Mouse (Mus musculus): ENCODE data around the gene Hdac9.

The Hdac9 gene

DNA sequence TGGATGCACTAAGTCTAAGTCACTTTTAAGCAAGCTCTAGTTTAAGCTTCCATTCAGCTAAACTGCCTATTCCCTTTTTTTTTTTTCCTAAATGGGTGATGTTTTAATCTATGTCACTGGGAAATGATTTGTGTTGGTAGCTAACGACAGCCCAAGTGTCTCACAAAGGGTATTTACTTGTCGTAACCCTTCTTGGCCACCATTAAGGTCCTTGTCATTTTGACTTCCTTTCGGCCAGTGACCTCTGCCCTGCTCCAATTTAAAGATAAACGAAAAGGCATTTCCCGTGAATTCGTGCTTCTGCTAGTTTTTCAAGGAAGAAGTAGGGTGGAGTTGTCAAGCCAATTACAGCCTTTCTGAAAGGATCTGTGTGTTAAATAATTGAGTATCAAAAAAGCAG, 565.0 kb downstream of the Hdac9 start:
- DNase-seq (ENCODE audit: low spot score in 2 of 2) = no peak

DNA sequence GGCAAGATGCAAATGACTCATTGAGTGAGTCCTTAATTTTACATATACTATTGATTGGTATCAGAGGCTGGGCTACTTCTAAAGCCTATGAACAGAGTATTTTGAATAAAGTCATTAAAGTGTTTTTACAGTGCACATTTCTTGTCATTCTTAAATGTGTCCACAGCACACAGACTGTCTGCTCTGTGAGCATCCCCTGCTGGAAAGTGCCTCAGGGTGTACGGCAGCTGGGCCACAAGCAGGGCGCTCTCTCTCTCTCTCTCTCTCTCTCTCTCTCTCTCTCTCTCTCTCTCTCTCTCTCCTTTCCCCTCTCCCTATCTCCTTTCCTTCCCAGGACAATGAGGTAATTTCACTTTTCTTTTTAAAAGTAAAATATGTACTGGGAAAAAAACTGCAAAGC, 569.4 kb downstream of the Hdac9 start:
- no peak for DNase-seq (ENCODE audit: low spot score in 2 of 2)

DNA sequence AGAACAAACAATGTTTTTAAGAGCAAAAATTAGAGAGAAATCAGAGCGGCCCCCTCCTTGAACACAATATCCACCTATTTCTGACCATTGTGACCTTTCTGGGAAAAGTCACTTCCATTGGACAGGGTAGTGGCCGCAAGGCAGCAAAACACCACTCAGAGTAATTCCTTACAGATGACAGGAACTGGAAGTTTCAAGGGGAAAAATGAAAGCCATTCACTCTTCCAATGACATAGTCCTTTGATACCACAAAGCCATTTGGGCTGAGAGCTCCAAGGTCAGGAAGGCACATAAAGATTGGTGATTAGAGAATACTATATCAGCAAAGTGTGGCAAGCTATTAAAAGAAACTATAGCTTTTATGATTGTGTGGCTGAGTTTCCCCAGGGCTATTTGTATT, 574.1 kb downstream of the Hdac9 start:
- DNase-seq (ENCODE audit: low spot score in 2 of 2) = no peak

DNA sequence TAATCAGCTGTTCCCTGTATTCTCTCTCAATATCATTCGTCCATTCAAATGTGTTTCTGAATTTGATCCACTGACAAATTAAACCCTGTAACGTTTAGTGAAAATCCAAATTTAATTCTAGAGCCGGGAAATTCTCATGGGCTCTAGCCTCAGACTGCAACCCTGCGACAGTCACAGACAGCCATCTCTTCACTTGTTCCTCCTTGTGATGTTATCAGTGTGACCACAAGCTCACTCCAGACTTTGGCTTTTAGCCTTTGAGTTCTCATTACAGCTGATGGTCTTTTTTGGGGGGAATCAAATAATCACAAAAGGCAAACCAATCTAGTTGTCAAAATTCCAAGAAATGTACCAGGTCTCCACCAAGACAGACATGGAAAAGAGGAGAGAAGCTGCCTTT, 578.0 kb downstream of the Hdac9 start:
- DNase-seq (ENCODE audit: low spot score in 2 of 2) = no peak

DNA sequence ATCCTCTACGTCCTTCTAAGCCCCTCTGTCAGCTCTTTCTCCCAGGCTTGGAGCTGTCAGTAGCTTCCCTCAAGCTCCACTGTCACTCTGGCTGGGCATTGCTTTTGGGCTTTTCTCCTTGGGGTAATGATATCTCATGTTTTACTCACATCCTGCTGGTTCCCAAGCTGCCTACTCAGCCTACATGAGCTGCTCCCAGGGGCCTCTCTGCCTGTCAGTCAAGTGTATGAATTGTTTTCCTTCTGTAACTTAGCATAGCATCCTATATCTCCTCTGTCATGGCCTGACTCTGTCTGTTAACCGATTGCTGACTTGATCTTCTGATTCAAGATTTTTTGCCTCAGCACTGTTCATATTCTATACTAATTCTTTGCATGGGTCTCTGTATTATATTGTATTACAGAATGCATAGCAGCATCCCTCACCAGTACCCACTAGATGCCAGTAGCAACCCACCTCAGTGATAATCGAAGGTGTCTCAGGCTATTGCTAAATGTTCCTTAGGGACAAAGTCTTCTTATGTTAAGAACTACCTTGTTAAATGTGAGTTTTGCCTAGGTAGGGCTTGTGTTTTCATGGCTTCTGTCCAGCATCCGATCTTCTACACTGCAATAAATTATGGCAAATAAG, 582.3 kb downstream of the Hdac9 start:
- no peak for DNase-seq (ENCODE audit: low spot score in 2 of 2)

DNA sequence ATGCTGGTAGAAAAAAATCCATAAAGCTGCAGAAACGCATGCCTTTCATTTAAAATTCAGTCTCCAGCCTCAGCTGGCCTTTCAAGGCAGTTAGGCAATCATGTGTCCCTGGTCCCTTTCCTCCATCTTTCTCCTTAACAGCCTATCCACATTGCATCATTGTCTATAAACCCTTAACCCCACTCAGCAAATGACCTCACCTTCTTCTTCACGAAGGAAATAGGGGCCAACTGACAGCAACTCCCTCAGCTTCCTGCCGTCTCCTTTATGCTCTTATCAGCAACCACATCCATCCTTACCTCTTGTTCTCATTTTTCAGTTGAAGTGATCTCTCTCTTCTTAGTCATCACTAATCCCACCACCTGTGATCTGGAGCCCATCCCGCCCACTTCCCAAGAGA, 584.0 kb downstream of the Hdac9 start:
- no peak for DNase-seq (ENCODE audit: low spot score in 2 of 2)

DNA sequence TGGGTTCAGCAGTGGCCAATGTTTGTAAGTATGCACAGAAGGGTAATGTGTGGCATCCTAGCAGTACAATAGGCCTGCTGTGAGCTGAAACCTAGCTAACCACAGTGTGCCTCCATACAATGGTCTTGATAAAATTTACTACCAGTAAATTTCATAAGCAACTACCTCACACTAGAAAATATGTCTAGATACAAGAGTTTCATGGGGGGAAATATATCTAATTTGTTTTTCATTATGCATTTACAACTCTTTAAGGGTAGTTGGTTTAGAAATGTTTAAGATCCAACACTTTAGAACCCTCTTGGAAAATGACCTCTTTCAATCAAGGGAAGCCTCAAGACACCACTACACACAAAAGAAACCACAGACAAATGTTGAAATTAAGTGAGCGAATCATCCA, 589.8 kb downstream of the Hdac9 start:
- no peak for DNase-seq (ENCODE audit: low spot score in 2 of 2)

DNA sequence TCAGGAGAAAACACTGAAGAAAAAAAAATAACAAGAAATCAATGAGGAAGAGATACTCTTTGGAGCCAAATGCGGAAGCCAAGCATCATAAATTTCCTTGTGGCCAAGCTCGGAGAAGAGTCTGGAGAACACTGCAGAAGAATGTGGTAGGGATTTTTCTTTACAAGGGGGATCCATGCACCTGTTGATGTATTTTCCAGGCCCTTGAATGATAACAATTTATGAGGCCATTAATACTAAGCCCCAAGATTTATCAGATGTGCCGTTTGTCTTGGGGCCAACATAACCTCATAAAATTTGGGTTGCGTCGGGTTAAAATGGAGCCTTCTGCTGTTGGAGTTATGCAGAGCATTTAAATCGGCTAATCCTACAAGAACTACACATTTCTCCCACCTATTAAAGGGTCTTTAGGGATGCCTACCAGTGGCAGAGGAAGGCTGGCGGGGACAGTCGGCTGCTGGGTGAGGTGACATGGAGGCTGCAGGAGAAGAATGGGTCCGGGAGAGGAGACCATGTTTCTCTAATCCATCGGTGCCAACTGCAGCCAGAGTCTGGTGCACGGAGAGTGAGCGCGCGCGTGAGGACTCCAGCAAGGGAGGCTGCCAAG, 604.7 kb downstream of the Hdac9 start:
- DNase-seq (ENCODE audit: low spot score in 2 of 2) = no peak

DNA sequence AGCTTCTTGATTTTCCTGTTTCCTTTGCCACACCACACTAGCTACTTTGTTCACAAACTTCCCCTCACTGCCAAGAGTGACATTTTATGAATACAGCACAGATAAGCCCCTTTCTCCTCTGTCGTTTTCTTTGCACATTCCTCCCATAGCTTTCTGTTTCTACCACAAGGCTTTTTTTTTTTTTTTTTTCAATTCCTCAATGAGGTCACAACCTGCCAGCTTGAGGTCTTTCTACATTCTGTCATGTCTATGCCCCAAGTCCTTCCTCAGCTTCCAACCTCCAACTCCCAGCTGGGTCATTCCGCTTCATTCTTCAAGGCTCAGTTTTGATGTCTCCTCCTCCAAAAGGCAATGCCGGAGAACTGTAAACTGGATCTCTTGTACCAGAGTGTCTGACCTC, 611.4 kb downstream of the Hdac9 start:
- no peak for DNase-seq (ENCODE audit: low spot score in 2 of 2)

DNA sequence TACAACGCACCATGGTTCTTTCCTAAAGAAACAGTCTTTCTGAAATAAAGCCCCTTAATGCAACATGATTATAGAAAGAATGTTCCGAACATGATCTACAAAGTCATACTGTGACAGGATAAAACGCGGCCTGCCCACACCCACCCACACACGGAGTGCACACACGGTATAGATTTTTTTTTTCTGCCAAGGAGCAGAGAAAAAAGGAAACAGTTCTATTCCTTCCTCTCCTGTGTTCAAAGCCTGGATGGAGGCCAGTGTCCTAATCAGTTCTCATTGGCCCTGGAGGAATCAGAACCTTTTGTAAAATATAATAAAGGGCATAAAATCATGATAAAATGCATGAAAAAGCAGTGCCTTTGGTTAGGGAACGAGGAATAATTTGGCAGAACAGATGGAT, 624.5 kb downstream of the Hdac9 start:
- no peak for DNase-seq (ENCODE audit: low spot score in 2 of 2)

DNA sequence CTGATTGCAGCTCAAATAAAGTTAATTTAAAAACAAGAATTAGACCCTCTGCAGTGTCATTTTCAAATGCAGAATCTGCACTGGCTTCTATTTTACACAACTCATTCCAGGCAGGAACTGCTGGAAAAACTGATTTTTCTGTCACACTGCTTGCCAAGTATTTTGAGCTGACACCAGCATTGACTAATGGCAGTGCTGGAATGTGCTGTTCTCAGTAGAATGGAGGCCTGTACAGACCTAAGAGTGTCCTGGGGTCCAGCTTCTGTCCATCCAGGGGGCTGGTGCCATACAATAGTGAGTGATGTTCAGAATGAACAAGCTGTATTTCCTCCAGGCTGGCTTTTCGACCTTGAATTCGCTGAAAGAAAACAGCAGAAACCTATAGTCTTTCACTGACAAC, 629.7 kb downstream of the Hdac9 start:
- no peak for DNase-seq (ENCODE audit: low spot score in 2 of 2)

DNA sequence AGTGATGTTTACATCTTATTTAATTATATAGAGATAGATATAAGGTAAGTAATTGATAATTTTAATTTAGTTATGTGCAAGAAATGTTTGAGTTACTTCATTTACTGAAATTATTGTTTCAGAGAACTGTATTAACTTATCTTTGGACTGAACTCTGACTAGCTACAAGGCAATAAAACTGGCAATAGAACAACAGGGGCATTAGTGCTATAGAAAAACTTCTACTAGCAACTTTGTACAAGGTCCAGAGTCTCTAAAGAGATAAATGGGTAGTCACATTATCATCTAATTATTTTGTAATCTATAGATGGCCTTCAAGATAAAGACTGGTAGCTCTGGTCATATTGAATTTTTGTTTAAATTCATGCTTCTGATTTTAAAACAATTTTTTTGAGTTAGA, 632.0 kb downstream of the Hdac9 start:
- DNase-seq (ENCODE audit: low spot score in 2 of 2) = no peak

DNA sequence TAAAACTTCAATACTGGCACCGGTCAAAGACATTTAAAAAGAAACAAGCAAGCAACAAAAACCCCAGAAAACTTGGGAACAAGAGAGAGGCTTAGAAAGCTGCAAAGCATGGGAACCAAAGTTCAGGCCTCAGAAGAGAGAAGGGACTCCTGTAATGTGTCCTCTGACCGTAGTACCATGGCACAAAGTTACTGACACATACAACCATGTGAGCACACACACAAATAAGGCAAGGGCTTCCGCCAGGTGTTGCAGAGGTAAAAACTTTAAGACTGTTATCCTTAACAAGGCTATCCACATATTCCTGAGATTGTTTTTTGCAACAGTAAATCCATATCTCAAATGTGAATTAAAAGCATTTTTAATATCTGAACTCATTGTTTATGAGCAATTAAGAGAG, 632.5 kb downstream of the Hdac9 start:
- no peak for DNase-seq (ENCODE audit: low spot score in 2 of 2)

DNA sequence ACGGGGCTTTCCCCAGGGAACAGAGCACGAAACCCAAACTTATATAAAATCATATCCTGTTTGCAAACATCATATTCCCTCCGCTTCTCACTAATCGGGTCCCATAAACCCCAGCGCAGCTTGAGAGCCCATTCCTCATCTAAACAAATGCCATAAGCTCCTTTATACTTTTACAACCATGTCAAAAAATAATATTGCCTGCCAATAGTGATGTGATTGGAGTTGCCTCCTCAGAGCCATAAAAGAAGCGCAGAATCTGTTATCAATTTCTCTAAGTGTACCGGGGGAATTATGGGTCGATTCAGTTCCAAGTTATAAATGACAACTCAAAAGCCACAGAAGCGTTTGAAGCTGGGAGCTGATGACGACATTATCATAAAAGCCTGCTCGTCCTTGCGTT, 638.1 kb downstream of the Hdac9 start:
- no peak for DNase-seq (ENCODE audit: low spot score in 2 of 2)

DNA sequence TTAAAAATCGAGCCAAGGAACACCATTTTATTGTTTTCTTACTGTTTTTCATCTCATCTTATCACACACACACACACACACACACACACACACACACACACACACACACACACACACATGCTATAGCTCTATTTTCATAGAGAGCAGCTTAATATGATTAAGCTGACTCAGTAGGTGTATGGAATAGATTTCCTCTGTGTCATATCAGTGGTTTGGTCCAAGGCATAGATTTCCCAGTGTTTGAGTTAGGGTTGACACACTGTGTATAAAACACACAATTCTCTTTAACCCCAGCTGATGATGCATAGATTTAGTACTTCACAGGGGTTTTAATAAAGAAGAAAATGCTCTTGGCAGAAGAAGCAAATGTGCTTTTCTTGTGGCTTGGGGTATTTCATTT, 643.1 kb downstream of the Hdac9 start:
- no peak for DNase-seq (ENCODE audit: low spot score in 2 of 2)

DNA sequence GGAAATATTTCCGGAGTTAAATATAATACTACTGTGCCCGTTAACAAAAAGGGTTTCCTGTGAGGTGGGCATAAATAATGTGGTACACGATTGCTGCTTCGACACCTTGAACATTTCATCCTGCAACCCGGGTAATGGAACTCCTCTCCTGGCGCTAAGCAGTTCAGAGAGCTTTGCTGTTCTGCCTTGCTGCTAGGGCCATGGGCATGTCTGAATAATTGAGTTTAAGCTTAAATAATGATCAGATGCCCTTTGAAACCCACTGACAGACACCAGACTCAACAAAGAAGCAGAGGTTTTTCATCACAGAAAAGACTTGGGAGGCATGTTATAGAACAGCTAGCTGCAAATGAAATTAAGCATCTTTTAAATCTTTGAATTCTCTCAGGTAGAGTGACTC, 646.8 kb downstream of the Hdac9 start:
- DNase-seq (ENCODE audit: low spot score in 2 of 2) = no peak

DNA sequence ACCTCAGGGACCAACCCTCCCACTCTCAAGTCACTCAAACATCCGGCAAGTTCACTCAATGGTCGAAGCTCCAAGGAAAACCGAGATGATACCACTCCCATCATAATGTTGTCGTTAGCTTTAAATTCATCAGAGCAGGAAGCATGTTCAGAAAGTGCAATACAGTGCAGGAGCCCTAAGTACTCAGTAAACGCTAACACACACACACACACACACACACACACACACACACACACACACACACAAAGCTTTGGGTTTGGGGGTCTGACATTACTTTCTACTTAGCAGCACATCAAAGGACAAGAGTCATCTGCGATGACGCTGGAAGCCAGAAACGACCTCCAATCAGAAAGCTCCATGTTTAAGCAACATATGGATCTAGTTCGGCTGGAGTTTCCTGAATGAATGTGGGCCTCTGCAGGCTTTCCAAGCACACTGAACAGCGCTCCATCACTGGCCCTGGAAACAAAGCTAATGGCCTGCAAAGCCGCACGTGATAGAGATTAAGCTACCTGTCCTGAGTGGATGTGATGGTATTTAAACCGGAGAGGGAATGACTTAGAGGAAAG, 647.3 kb downstream of the Hdac9 start:
- no peak for DNase-seq (ENCODE audit: low spot score in 2 of 2)

DNA sequence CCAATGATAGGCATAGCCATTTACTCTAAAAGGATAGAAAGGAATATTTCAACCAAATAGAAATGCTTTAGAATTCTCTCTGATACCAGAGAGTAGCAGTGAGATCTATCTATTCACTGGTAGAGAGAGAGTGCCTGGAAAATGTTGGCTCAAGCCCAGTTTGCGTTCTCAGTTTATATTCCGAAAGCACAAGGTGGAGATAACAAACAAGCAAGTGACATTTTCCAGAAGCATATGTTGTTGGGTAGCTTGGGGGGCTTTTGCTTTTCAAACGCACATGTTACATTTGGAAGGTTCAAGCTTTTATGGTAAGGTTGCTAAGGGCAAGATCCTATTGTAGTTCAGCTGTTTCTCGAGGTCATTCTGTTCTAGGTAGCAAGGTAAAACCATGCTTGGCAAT, 657.2 kb downstream of the Hdac9 start:
- no peak for DNase-seq (ENCODE audit: low spot score in 2 of 2)

DNA sequence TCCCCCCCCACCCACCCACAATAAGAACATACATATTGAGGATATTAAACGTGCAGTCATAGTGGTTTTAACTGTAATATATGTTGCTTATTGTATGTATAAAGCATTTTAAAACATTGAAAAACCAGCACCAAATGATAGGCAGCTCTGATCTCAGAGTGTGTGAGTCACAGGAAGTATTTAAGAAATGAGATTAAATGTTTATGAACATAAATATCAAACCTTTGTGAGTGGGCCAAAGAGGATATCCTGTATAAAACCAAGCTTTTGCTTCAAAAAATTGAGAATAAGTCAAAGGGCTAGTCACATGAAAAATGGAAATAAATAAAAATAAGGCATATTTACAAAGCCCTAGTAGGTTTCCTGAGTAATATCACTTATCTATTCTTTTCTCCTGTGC, 667.7 kb downstream of the Hdac9 start:
- no peak for DNase-seq (ENCODE audit: low spot score in 2 of 2)

DNA sequence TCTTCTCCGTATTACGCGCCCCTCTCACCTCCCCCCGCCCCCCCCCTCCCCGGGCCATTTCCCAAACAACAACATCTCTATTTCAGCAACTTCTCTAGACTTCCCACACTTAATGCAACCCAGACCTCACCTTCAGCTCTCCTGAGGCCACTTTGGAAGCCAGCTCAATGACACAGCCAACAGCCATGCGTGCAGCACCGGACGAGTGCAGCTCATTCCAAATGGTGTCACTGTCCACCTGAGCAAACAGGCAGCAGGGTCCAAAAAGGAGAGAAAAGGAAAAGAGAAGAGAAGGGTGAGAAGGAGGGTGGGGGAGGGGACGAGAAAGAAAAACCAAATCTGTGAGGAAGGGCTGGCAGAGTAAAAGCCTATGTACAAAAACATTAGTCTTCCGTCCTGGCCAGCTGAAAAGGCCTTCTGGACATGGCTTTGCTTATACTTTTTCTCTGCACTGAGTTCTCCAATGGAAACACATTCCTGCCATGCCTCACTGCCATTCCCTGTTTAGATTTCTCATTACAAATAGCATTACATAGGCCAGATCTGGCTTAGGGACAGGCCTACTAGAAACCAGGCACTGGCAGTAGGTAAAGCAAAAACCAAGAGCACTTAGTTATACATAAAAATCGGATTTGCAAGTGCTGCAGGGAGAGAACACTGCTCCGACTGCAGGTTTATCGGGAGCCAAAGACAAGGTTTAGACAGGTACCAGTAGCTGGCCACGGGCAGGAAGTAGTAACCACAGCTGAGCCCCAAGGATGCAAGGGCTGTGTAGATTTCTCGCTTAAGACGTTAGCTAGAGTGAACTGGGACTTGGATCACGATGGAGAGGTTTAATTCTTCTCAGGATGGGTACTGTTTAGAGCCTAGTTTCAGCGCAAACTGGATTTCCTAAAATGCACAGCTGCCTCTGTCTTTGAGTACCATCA, 668.4 kb downstream of the Hdac9 start:
- no peak for DNase-seq (ENCODE audit: low spot score in 2 of 2)

DNA sequence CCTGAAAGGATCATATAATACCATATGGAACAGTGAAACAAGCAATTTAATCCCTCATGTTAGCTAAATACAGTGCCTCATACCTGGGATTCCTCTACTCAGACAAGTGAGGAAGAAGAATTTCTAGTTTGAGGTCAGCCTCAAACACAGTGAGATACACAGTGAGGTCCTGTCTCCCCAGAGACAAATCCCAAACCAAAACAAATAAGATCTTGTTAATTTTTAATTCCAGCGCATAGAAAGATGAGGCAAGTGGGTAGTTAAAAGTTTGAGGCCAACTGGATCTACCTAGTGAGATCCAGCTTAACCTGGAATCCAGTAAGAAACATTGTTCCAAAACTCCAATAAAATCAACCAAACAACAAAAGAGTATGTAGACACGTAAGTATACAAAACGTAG, 678.1 kb downstream of the Hdac9 start:
- no peak for DNase-seq (ENCODE audit: low spot score in 2 of 2)

DNA sequence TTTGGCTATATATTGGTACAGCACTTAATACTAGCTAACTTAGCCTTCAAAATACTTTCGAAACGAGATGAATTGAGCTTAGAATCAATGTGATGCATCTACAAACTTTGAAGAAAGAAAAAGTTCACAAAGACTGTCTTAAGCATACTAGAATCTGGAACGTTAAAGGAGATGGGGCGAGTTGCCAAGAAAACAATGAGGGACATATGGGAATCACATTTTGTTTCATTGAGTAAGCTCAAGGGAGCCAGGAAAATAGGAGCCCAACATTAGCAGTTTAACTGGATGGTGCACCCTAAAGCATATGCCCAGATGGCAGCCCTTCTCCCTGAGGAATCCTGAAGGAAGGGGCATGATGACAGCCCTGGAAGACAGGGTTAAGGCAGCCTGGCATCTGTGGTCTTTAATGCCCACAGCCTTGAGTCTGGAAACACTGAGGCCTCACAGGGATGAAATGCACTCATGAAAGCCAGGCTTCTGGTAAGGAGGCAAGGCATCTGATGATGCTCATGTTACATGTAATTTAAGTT, 685.2 kb downstream of the Hdac9 start:
- DNase-seq (ENCODE audit: low spot score in 2 of 2) = no peak

DNA sequence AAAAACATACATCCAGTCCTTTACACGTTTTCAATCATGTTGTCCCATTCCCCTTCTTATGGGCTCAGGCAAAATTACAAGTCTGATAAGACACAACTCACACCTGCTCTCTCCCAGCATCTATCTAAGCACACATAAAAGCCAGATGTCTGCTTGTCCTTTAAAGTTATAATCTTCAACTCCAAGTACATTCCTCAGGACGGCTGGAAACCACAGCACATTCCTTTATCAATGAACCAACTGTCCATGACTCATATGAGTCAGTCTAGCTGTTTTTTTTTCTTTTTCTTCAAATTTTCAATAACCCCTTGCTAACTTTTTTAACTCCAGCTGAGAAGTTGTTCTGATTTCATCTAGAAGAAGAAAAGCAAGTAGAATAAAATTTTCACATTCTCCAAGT, 692.4 kb downstream of the Hdac9 start:
- no peak for DNase-seq (ENCODE audit: low spot score in 2 of 2)

Data from spleen, postnatal 10 days (tissue).